Mouse (Mus musculus) lung, postnatal 0 days (tissue): Measurements from ENCODE around the gene Scamp1. TPM values are rescaled to one million over a fixed set of nuclear protein-coding genes. Genes with fewer than 3 reads are reported as not detected.

ENCODE experiments used
- ATAC-seq: fragments of 200-750 bp; cut with Nextera tagmentation; 2 replicates; pipeline ENCODE4 v1.8.0; 2017; ENCODE audit warnings: moderate library complexity
- DNase-seq: peaks from one replicate; pipeline ENCODE4 v3.0.0-alpha.2; 2016; ENCODE audit warnings: low spot score
- H3K27ac ChIP-seq: fragments of 300-500 bp; sonication (generic); 2 replicates; pipeline ENCODE4 v1.5.1; 2014; ENCODE audit warnings: antibody characterized with exemption, mild to moderate bottlenecking, low read length, mixed read lengths
- H3K27me3 ChIP-seq: fragments of 300-500 bp; sonication (generic); replicated peaks from 2 replicates; pipeline ENCODE4 v1.6.1; 2014; ENCODE audit warnings: low read length, mixed read lengths; ENCODE audit not compliant: insufficient read depth
- H3K36me3 ChIP-seq: fragments of 300-500 bp; sonication (generic); 2 replicates; pipeline ENCODE4 v1.6.1; 2014; ENCODE audit warnings: low read length, mixed read lengths; ENCODE audit not compliant: insufficient read depth
- H3K4me1 ChIP-seq: fragments of 300-500 bp; sonication (generic); 2 replicates; pipeline ENCODE4 v1.6.1; 2014; ENCODE audit warnings: antibody characterized with exemption, low read depth, low read length, mixed read lengths; ENCODE audit not compliant: insufficient read depth
- H3K4me2 ChIP-seq: fragments of 300-500 bp; sonication (generic); replicated peaks from 2 replicates; pipeline ENCODE4 v1.6.1; 2014; ENCODE audit warnings: low read depth, mild to moderate bottlenecking, low read length, moderate library complexity, mixed read lengths
- H3K4me3 ChIP-seq: fragments of 300-500 bp; sonication (generic); 2 replicates; pipeline ENCODE4 v1.5.1; 2014; ENCODE audit warnings: low read depth, low read length
- H3K9ac ChIP-seq: fragments of 300-500 bp; sonication (generic); replicated peaks from 2 replicates; pipeline ENCODE4 v1.6.1; 2014; ENCODE audit warnings: low read depth, mild to moderate bottlenecking
- H3K9me3 ChIP-seq: fragments of 300-500 bp; sonication (generic); 2 replicates; pipeline ENCODE4 v1.6.1; 2016; ENCODE audit warnings: low read length, mixed read lengths
- CTCF ChIP-seq: IDR thresholded peaks from 2 replicates; pipeline ENCODE4 v1.5.1; 2016; ENCODE audit warnings: antibody characterized with exemption, mild to moderate bottlenecking
- EP300 ChIP-seq: IDR thresholded peaks from 2 replicates; pipeline ENCODE4 v1.6.1; 2016; ENCODE audit warnings: antibody characterized with exemption, mild to moderate bottlenecking, control low read depth
- WGBS: fragments of 180-500 bp; shearing (Covaris S2); extraction: QIAGEN DNeasy Blood & Tissue Kit; methylation state at CpG from one replicate; pipeline ENCODE4 v1.1.7; 2014; 5-methylcytosine and 5-hydroxymethylcytosine counted together
- polyA plus RNA-seq: library from polyadenylated mRNA; unstranded; fragments of >200 nt; fragmentation: Nextera tagmentation; extraction: Ambion mirVana; gene quantifications from 2 replicates; pipeline ENCODE4 v1.2.1, GENCODE M21; 2015

Gene Scamp1
- polyA plus RNA-seq, 1 experiment from 2014 or later: 26.9 TPM

DNA sequence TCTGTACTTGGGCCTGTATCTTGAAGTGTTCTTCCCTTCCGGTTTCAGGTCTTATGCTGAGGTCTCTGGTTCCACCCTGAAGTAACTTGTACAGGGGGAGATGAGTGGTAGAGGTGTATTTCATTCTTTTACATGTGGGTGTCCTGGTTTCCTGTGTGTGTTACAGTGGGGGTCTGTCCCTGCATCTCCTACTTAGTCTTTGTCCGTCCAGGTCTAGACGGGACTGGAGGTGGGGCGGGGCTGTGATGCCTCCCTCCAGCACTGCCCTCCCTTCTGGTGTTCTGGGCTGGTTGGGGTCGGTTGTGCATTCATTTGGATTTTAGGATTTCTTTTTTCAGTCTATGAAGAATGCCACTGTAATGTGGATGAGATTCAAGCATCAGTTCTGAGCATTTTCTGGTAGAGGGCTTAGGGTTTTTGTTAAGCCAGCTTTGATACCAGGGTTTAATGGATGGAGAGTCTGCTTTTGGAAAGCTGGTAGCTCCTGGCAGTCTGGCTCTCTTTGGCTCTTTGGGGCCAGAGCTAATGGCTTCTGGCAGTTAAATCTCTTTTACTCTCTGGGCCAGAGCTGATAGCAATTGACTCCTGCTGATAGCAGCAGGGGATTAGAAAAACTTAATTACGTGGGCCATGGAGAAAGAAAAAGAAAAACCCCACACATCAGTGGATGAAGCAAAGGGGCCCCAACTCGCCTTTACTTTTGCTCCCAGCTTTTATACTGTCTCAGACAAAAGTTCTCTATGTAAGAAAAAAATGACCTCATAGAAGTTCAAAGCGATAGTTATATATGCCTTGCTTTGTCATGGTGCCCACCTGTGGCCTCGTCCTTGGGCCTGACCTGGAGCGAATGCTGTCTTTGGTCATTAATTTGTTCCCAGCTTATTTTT, 97.2 kb downstream of the Scamp1 start:
- no peak for DNase-seq
- H3K4me2 ChIP-seq: no peak overlapping the region
- ATAC-seq: no peak
- TF ChIP-seq CTCF (no peak), EP300 (no peak)
- no peak overlapping the region for H3K9ac ChIP-seq
- H3K4me1 ChIP-seq: peaks cover 5% of the 10 kb centered on the region; the same call in 1 of the 2 replicates
- H3K36me3 ChIP-seq: no peaks in the 10 kb centered on the region
- no peaks in the 10 kb centered on the region for H3K9me3 ChIP-seq
- H3K27me3 ChIP-seq: no peaks in the 10 kb centered on the region
- WGBS: 74% methylated on average over 10 of the region's 10 CpGs
- H3K4me3 ChIP-seq: no peak overlapping the region
- H3K27ac ChIP-seq: no peak overlapping the region

DNA sequence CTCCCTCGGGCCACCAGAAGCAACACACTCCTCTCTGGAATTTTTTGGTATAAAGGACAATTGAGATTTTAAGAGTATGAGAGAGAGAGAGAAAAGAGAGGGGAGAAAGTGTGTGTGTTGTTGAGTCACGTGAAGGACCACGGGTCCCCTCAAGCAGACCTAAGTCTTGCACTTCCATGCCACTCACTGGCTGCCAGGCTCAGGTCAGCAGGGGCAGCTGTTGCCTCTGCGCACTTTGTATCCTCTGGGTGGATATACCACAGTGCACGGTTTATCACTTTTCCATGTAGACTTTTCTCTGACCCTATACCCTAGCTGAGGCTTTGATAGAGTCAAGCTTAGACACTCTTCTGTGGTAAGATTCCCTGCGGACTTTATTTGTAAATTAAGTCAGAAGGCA, 100.0 kb downstream of the Scamp1 start:
- no peaks in the 10 kb centered on the region for H3K36me3 ChIP-seq
- no peak overlapping the region for H3K9ac ChIP-seq
- H3K9me3 ChIP-seq: no peaks in the 10 kb centered on the region
- H3K27ac ChIP-seq: no peak overlapping the region
- 76% methylated on average over 5 of the region's 6 CpGs for WGBS
- H3K27me3 ChIP-seq: no peaks in the 10 kb centered on the region
- ATAC-seq: no peak
- no peak for TF ChIP-seq CTCF
- TF ChIP-seq EP300: no peak
- no peak overlapping the region for H3K4me2 ChIP-seq
- H3K4me3 ChIP-seq: no peak overlapping the region
- DNase-seq: no peak
- peaks cover 5% of the 10 kb centered on the region; the same call in 1 of the 2 replicates for H3K4me1 ChIP-seq

GRCm38 (mm10) chr13:94184726-94185456, 100.8 kb downstream of the Scamp1 start:
- ATAC-seq (peak; percentile 37), DNase-seq (no peak)
- TF ChIP-seq EP300 (no peak), CTCF (no peak)
- H3K4me1 ChIP-seq: peaks cover 5% of the 10 kb centered on the region; the same call in 1 of the 2 replicates
- H3K27me3 ChIP-seq: no peaks in the 10 kb centered on the region
- no peaks in the 10 kb centered on the region for H3K36me3 ChIP-seq
- no peak overlapping the region for H3K4me2 ChIP-seq
- no peaks in the 10 kb centered on the region for H3K9me3 ChIP-seq
- H3K9ac ChIP-seq: no peak overlapping the region
- no peak overlapping the region for H3K4me3 ChIP-seq
- H3K27ac ChIP-seq: no peak overlapping the region
- WGBS: 69% methylated on average over 10 of the region's 10 CpGs

DNA sequence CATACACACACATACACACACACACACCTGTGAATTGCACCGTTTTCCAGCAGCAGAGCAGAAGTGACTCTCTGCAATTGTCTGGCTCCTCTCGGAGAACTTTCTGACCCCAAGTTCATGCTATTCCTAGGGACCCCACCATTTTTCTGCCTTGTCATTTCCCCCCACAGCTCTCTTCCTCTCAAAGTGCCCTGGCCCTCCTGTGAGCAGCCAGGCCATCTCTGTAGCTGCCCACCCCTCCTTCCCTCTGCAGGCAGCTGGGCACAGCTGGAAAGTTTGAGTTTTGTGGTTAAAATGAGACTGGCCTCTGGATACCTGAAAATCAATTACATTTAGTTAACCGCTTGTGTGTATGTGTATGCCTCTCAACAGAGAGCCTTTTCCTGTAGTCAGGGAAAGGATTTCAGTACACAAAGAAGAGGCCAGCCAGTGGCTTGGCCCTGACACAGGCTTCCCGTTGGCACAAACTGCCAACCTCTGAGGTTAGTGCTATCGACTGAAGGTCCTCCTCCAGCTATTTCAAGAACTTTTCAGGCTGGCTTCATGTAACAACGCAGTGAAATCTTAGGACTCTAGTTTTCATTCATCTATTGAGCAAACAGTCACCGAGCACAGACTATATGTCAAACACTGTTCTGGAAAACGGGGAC, 102.2 kb downstream of the Scamp1 start:
- WGBS: 43% methylated on average over 8 of the region's 8 CpGs
- ATAC-seq: no peak
- no peak for TF ChIP-seq CTCF
- no peak for TF ChIP-seq EP300

DNA sequence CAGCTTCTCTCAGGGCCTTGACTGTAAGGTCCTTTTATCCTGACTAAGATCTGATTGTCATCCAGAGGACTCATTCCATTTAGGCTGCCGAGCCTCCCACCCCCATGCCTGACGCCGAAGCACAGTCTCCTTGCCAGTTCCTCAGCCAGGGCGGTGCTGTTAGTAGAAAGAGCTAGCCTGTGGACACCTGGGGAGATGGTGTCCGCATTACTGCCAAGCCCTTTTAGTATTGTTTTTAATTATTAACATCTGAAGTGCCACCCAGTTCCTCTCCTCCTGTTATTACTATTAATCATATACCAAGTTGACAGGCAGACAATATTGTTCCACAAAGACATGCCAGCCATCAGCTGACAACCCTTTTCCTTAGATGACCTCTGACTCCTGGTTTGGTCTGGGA, 103.6 kb downstream of the Scamp1 start:
- no peak for ATAC-seq
- peaks cover 5% of the 10 kb centered on the region; the same call in 1 of the 2 replicates for H3K4me1 ChIP-seq

More for the DNA sequence above, 102.2 kb downstream of the Scamp1 start:
- Histone ChIP-seq H3K9ac (no peak overlapping the region), H3K36me3 (no peaks in the 10 kb centered on the region), H3K4me2 (no peak overlapping the region), H3K4me1 (peaks cover 5% of the 10 kb centered on the region; the same call in 1 of the 2 replicates), H3K27ac (no peak overlapping the region), H3K9me3 (no peaks in the 10 kb centered on the region), H3K27me3 (no peaks in the 10 kb centered on the region), H3K4me3 (no peak overlapping the region)
- DNase-seq: peak; percentile 33

More for the DNA sequence above, 103.6 kb downstream of the Scamp1 start:
- H3K27me3 ChIP-seq: no peaks in the 10 kb centered on the region
- no peak overlapping the region for H3K4me2 ChIP-seq
- H3K4me3 ChIP-seq: no peak overlapping the region
- H3K9me3 ChIP-seq: no peaks in the 10 kb centered on the region
- WGBS: 65% methylated on average over 5 of the region's 5 CpGs
- no peak overlapping the region for H3K27ac ChIP-seq
- TF ChIP-seq CTCF (no peak), EP300 (no peak)
- no peak for DNase-seq
- H3K9ac ChIP-seq: no peak overlapping the region
- no peaks in the 10 kb centered on the region for H3K36me3 ChIP-seq
